Mouse (Mus musculus) liver, adult 2 months (tissue): ENCODE measurements at regions not wholly inside any gene's neighbourhood (a gene's known extent, or its start where the extent isn't known, plus 50 kb on each side); places are given as distances from the start of the nearest gene placed in this dataset.

Source experiments
- DNase-seq: peaks from one replicate; pipeline ENCODE4 v3.0.0-alpha.2; 2011; ENCODE audit warnings: low read depth, low spot score; ENCODE audit errors: extremely low read depth
- H3K27ac ChIP-seq: fragments of 200-500 bp; replicated peaks from 2 replicates; pipeline ENCODE4 v1.5.1; 2012; ENCODE audit warnings: low read depth, mild to moderate bottlenecking, control low read depth, inconsistent platforms, low read length; ENCODE audit not compliant: insufficient read depth
- H3K27me3 ChIP-seq: fragments of 200-500 bp; 2 replicates; pipeline ENCODE4 v1.6.1; 2012; ENCODE audit warnings: mild to moderate bottlenecking, moderate library complexity, low read length, inconsistent platforms; ENCODE audit not compliant: control insufficient read depth, insufficient read depth
- H3K36me3 ChIP-seq: fragments of 200-500 bp; 2 replicates; pipeline ENCODE4 v1.6.1; 2012; ENCODE audit warnings: low read length, inconsistent platforms; ENCODE audit not compliant: control insufficient read depth, insufficient read depth
- H3K4me1 ChIP-seq: fragments of 200-500 bp; 2 replicates; pipeline ENCODE4 v1.6.1; 2011; ENCODE audit warnings: low read length; ENCODE audit not compliant: control insufficient read depth, insufficient read depth
- H3K4me3 ChIP-seq: fragments of 200-500 bp; 2 replicates; pipeline ENCODE4 v1.5.1; 2011; ENCODE audit warnings: low read depth, mild to moderate bottlenecking, control low read depth, low read length, moderate library complexity; ENCODE audit not compliant: insufficient read depth
- H3K79me2 ChIP-seq: fragments of 200-500 bp; 2 replicates; pipeline ENCODE4 v1.6.1; 2012; ENCODE audit warnings: inconsistent platforms, mild to moderate bottlenecking, low read length, moderate library complexity; ENCODE audit not compliant: control insufficient read depth, insufficient read depth
- H3K9ac ChIP-seq: fragments of 200-500 bp; 2 replicates; pipeline ENCODE4 v1.6.1; 2012; ENCODE audit warnings: low read depth, mild to moderate bottlenecking, control low read depth, inconsistent platforms, low read length
- CTCF ChIP-seq: fragments of 200-500 bp; IDR thresholded peaks from 2 replicates; pipeline ENCODE4 v1.5.1; 2011; ENCODE audit warnings: low read depth, low read length, control low read depth
- POLR2A ChIP-seq: fragments of 200-500 bp; IDR thresholded peaks from 2 replicates; pipeline ENCODE4 v1.6.1; 2011; ENCODE audit warnings: low read length, control low read depth; ENCODE audit not compliant: insufficient read depth; ENCODE audit errors: extremely low read depth
- WGBS: fragments of 180-500 bp; shearing (Covaris S2); methylation state at CpG from one replicate; pipeline ENCODE4 v1.1.7; 2018; 5-methylcytosine and 5-hydroxymethylcytosine counted together

GRCm38 (mm10) chr2:51731703-51732102, 104.4 kb downstream of the Tas2r134 start:
- H3K27me3 ChIP-seq, result no peaks in the 10 kb centered on the region
- no peaks in the 10 kb centered on the region for H3K4me1 ChIP-seq
- H3K9ac ChIP-seq, result no peak overlapping the region
- no peak overlapping the region for H3K27ac ChIP-seq
- no peak for DNase-seq
- no peaks in the 10 kb centered on the region for H3K36me3 ChIP-seq
- no peaks in the 10 kb centered on the region for H3K79me2 ChIP-seq
- no peak for TF ChIP-seq POLR2A
- no peak for TF ChIP-seq CTCF
- no peak overlapping the region for H3K4me3 ChIP-seq
- 83% methylated on average over 4 of the region's 4 CpGs for WGBS

GRCm38 (mm10) chr2:51732355-51732754, 105.0 kb downstream of the Tas2r134 start:
- TF ChIP-seq CTCF (no peak), POLR2A (no peak)
- no peaks in the 10 kb centered on the region for H3K36me3 ChIP-seq
- no peak overlapping the region for H3K4me3 ChIP-seq
- no peak overlapping the region for H3K9ac ChIP-seq
- no peak for DNase-seq
- H3K27me3 ChIP-seq, result no peaks in the 10 kb centered on the region
- 59% methylated on average over 2 of the region's 2 CpGs for WGBS
- H3K4me1 ChIP-seq, result no peaks in the 10 kb centered on the region
- H3K79me2 ChIP-seq, result no peaks in the 10 kb centered on the region
- no peak overlapping the region for H3K27ac ChIP-seq

GRCm38 (mm10) chr2:51733218-51733617, 105.9 kb downstream of the Tas2r134 start:
- no peak for DNase-seq
- H3K27me3 ChIP-seq, result no peaks in the 10 kb centered on the region
- no peak overlapping the region for H3K9ac ChIP-seq
- H3K27ac ChIP-seq, result no peak overlapping the region
- H3K4me1 ChIP-seq, result no peaks in the 10 kb centered on the region
- H3K36me3 ChIP-seq, result no peaks in the 10 kb centered on the region
- TF ChIP-seq CTCF (no peak), POLR2A (no peak)
- no peaks in the 10 kb centered on the region for H3K79me2 ChIP-seq
- no peak overlapping the region for H3K4me3 ChIP-seq
- 93% methylated on average over 3 of the region's 3 CpGs for WGBS

- no peaks in the 10 kb centered on the region for H3K79me2 ChIP-seq
- no peak overlapping the region for H3K4me3 ChIP-seq
- H3K4me1 ChIP-seq, result no peaks in the 10 kb centered on the region
- DNase-seq, result no peak
- TF ChIP-seq POLR2A (no peak), CTCF (no peak)
- no peaks in the 10 kb centered on the region for H3K27me3 ChIP-seq
- H3K27ac ChIP-seq, result no peak overlapping the region
- 83% methylated on average over 4 of the region's 4 CpGs for WGBS
- no peaks in the 10 kb centered on the region for H3K36me3 ChIP-seq
- H3K9ac ChIP-seq, result no peak overlapping the region
These were observed 109.1 kb downstream of the Tas2r134 start for GRCm38 (mm10) chr2:51736452-51736851.

GRCm38 (mm10) chr2:51747675-51748319, 120.5 kb downstream of the Tas2r134 start:
- Histone ChIP-seq H3K79me2 (no peaks in the 10 kb centered on the region), H3K36me3 (no peaks in the 10 kb centered on the region), H3K4me1 (no peaks in the 10 kb centered on the region), H3K27ac (no peak overlapping the region), H3K27me3 (no peaks in the 10 kb centered on the region), H3K9ac (no peak overlapping the region), H3K4me3 (no peak overlapping the region)
- WGBS, result 95% methylated on average over 7 of the region's 7 CpGs
- TF ChIP-seq POLR2A (no peak), CTCF (no peak)
- DNase-seq, result no peak

- H3K27me3 ChIP-seq, result no peaks in the 10 kb centered on the region
These were observed 121.9 kb downstream of the Tas2r134 start for GRCm38 (mm10) chr2:51749247-51749646.

More at GRCm38 (mm10) chr2:51749247-51749646, 121.9 kb downstream of the Tas2r134 start:
- no peak overlapping the region for H3K27ac ChIP-seq
- H3K9ac ChIP-seq, result no peak overlapping the region
- no peak for DNase-seq
- H3K79me2 ChIP-seq, result no peaks in the 10 kb centered on the region
- WGBS, result 65% methylated on average over 3 of the region's 3 CpGs
- no peak overlapping the region for H3K4me3 ChIP-seq
- no peak for TF ChIP-seq CTCF
- no peak for TF ChIP-seq POLR2A
- no peaks in the 10 kb centered on the region for H3K4me1 ChIP-seq
- H3K36me3 ChIP-seq, result no peaks in the 10 kb centered on the region
